8 mouse cellular contexts compared by ENCODE assay signal in genomic region chr19:42147769-42148568, GRCm38 (mm10). TPM values are rescaled to one million over a fixed set of nuclear protein-coding genes. Genes with fewer than 3 reads are reported as not detected.
A peak's percentile ranks its signal among the peaks of the same experiment; 100 is the strongest.
DNase-seq lines count a peak whose midpoint lies in the region; ATAC-seq and TF ChIP-seq lines count a peak whose summit lies in the region.

No protein-coding gene starts in this region.

- H3K4me3 ChIP-seq in G1E (ENCODE audit: low read depth, low read length) (0 out of 2 replicates have a peak overlapping the region, but pooled peaks have one; percentile 14), macrophage (ENCODE audit: inconsistent target) (peak overlapping the region; percentile 38)
- H3K4me3 ChIP-seq in forebrain, embryonic 12.5 days (replicated peaks): peak overlapping the region; percentile 56

- H3K4me1 ChIP-seq in G1E (ENCODE audit: insufficient read depth, low read depth, low read length): peaks cover 4% of the 10 kb centered on the region
- H3K4me1 ChIP-seq in forebrain, embryonic 12.5 days: peaks cover 19% of the 10 kb centered on the region

- H3K36me3 ChIP-seq in G1E (replicated peaks) (no peaks in the 10 kb centered on the region), macrophage (ENCODE audit: inconsistent target) (no peaks in the 10 kb centered on the region)
- no peaks in the 10 kb centered on the region for H3K36me3 ChIP-seq in forebrain, embryonic 12.5 days (replicated peaks)

- no peak for ATAC-seq in G1E (ENCODE audit: extremely low read depth, insufficient number of reproducible peaks, low FRiP score, poor library complexity, severe bottlenecking)
- ATAC-seq in forebrain, embryonic 12.5 days (ENCODE audit: low FRiP score): peak; percentile 39

- peaks cover 14% of the 10 kb centered on the region for H3K9me3 ChIP-seq in G1E (replicated peaks)
- no peaks in the 10 kb centered on the region for H3K9me3 ChIP-seq in forebrain, embryonic 12.5 days

- intact Hi-C loops in heart, postnatal 14 days (cut with DNase I): loop anchor here (5.0 kb wide), 1 partner anchor 111 kb away; the partner anchor contains the start of gene Ankrd2

- peak overlapping the region; percentile 78 for H3K4me2 ChIP-seq in forebrain, embryonic 12.5 days

- peaks cover 49% of the 10 kb centered on the region for H3K27me3 ChIP-seq in G1E (ENCODE audit: insufficient read depth, low read length)
- peaks cover 47% of the 10 kb centered on the region for H3K27me3 ChIP-seq in forebrain, embryonic 12.5 days

- no peak for DNase-seq in G1E (ENCODE audit: low spot score)
- peak; percentile 82 for DNase-seq in brain, adult 2 months (ENCODE audit: low read depth, low spot score)
- DNase-seq in heart, postnatal 14 days: peak; percentile 74 to 75
- DNase-seq in kidney, postnatal 4 days: peak; percentile 74 to 86
- peak; percentile 59 for DNase-seq in retina, embryonic 14.5 days (ENCODE audit: low spot score)
- DNase-seq in yolk sac, embryonic 10.5 days (ENCODE audit: low spot score): peak; percentile 47

- TF ChIP-seq CTCF in G1E (IDR thresholded peaks at IDR 0.05; ENCODE audit: low read depth, low read length): no peak

- peak overlapping the region; percentile 72 for H3K9ac ChIP-seq in forebrain, embryonic 12.5 days

- H3K79me2 ChIP-seq in macrophage (ENCODE audit: inconsistent target): peaks cover 6% of the 10 kb centered on the region; the same call in 1 of the 2 replicates

- peak overlapping the region; percentile 36; the same call in 1 of the 2 replicates for H3K27ac ChIP-seq in forebrain, embryonic 12.5 days
- H3K27ac ChIP-seq in macrophage: 0 out of 2 replicates have a peak overlapping the region, but pooled peaks have one; percentile 21

- WGBS in forebrain, embryonic 12.5 days: under 1% methylated on average over 62 of the region's 63 CpGs
- 7% methylated on average over 63 of the region's 63 CpGs for WGBS in macrophage (ENCODE audit: missing documents)

RNA-seq across cellular contexts. Expression of gene Marveld1, which starts 0.8 kb away (rescaled TPM):
- total RNA-seq in G1E (2014; fragmentation: Nextera tagmentation) (not detected in 2 replicates), G1E (2017) (0.11 TPM in 1 of 2 replicates, not detected in the other)
- polyA plus RNA-seq in G1E (2012) (not detected in 2 replicates), macrophage (2018) (2.9 to 12.9 TPM (median 8.4 TPM) in 3 replicates)
- polyA plus RNA-seq in forebrain, embryonic 12.5 days (2016; fragmentation: Nextera tagmentation; extraction: Ambion mirVana): 3.5 and 4.2 TPM in 2 replicates
- total RNA-seq in heart, postnatal 14 days (2021): 10 to 100 TPM; 21.6 to 23.8 TPM
- total RNA-seq in macrophage (2018; cell fraction: chromatin; rRNA removed): 1 to 10 TPM in 21 of 26 experiments, under 1 TPM in 5; 0.34 to 8.7 (median 1.7) TPM
- 1 to 10 TPM; 1.9 to 9.0 (median 3.2) TPM for total RNA-seq in macrophage (2018; cell fraction: cytosol; rRNA removed)
- 10 to 100 TPM in 3 of 26 experiments, 1 to 10 TPM in 23; 1.9 to 15.2 (median 3.9) TPM for total RNA-seq in macrophage (2018; cell fraction: nucleus; rRNA removed)

RNA-seq across cellular contexts. Expression of gene Zfyve27, which starts 15.8 kb away (rescaled TPM):
- total RNA-seq in G1E (2014; fragmentation: Nextera tagmentation): 17.2 and 17.6 TPM in 2 replicates
- 16.9 and 19.9 TPM in 2 replicates for total RNA-seq in G1E (2017)
- polyA plus RNA-seq in G1E (2012): 12.9 and 14.7 TPM in 2 replicates
- 42.9 and 47.3 TPM in 2 replicates for polyA plus RNA-seq in forebrain, embryonic 12.5 days (2016; fragmentation: Nextera tagmentation; extraction: Ambion mirVana)
- 10 to 100 TPM; 24.6 to 26.5 TPM for total RNA-seq in heart, postnatal 14 days (2021)
- total RNA-seq in macrophage (2018; cell fraction: chromatin; rRNA removed): 100 to 1,000 TPM in 25 of 26 experiments, 10 to 100 TPM in 1; 94.8 to 230 (median 183) TPM
- total RNA-seq in macrophage (2018; cell fraction: cytosol; rRNA removed): 10 to 100 TPM; 11.2 to 23.1 (median 16.7) TPM
- 100 to 1,000 TPM in 6 of 26 experiments, 10 to 100 TPM in 20; 55.3 to 113 (median 81.8) TPM for total RNA-seq in macrophage (2018; cell fraction: nucleus; rRNA removed)
- 10.8 to 19.0 TPM (median 16.4 TPM) in 3 replicates for polyA plus RNA-seq in macrophage (2018)

RNA-seq across cellular contexts. Expression of gene Avpi1, which starts 19.1 kb away (rescaled TPM):
- total RNA-seq in G1E (2014; fragmentation: Nextera tagmentation) (2.8 and 5.1 TPM in 2 replicates), G1E (2017) (2.2 and 5.2 TPM in 2 replicates)
- polyA plus RNA-seq in G1E (2012) (12.6 and 15.2 TPM in 2 replicates), macrophage (2018) (3.0 to 9.5 TPM (median 6.7 TPM) in 3 replicates)
- polyA plus RNA-seq in forebrain, embryonic 12.5 days (2016; fragmentation: Nextera tagmentation; extraction: Ambion mirVana): 10.4 and 10.5 TPM in 2 replicates
- 10 to 100 TPM; 10.8 to 11.7 TPM for total RNA-seq in heart, postnatal 14 days (2021)
- total RNA-seq in macrophage (2018; cell fraction: chromatin; rRNA removed): 1 to 10 TPM in 4 of 26 experiments, under 1 TPM in 2, not detected in 20; 0.63 to 3.3 (median 1.4) TPM
- 1 to 10 TPM; 1.1 to 8.4 (median 3.7) TPM for total RNA-seq in macrophage (2018; cell fraction: cytosol; rRNA removed)
- 1 to 10 TPM in 12 of 26 experiments, under 1 TPM in 10, not detected in 4; 0.46 to 3.4 (median 1.0) TPM for total RNA-seq in macrophage (2018; cell fraction: nucleus; rRNA removed)

RNA-seq across cellular contexts. Expression of gene Sfrp5, which starts 54.1 kb away (rescaled TPM):
- total RNA-seq in G1E (2014; fragmentation: Nextera tagmentation) (not detected in 2 replicates), G1E (2017) (not detected in 2 replicates)
- polyA plus RNA-seq in G1E (2012) (not detected in 2 replicates), macrophage (2018) (0.16 to 0.81 TPM in 2 of 3 replicates, not detected in the other)
- polyA plus RNA-seq in forebrain, embryonic 12.5 days (2016; fragmentation: Nextera tagmentation; extraction: Ambion mirVana): 0.13 and 0.17 TPM in 2 replicates
- 1 to 10 TPM; 1.2 to 3.3 TPM for total RNA-seq in heart, postnatal 14 days (2021)
- not detected for total RNA-seq in macrophage (2018; cell fraction: chromatin; rRNA removed)
- total RNA-seq in macrophage (2018; cell fraction: cytosol; rRNA removed): under 1 TPM in 21 of 26 experiments, not detected in 5; 0.06 to 0.92 (median 0.33) TPM
- under 1 TPM in 7 of 26 experiments, not detected in 19; 0.30 to 0.89 (median 0.50) TPM for total RNA-seq in macrophage (2018; cell fraction: nucleus; rRNA removed)

RNA-seq across cellular contexts. Expression of gene Pi4k2a, which starts 57.7 kb away (rescaled TPM):
- 8.5 and 10.7 TPM in 2 replicates for total RNA-seq in G1E (2014; fragmentation: Nextera tagmentation)
- 5.5 and 6.3 TPM in 2 replicates for total RNA-seq in G1E (2017)
- polyA plus RNA-seq in G1E (2012): 13.8 and 14.5 TPM in 2 replicates
- polyA plus RNA-seq in forebrain, embryonic 12.5 days (2016; fragmentation: Nextera tagmentation; extraction: Ambion mirVana): 31.0 and 32.0 TPM in 2 replicates
- 10 to 100 TPM; 17.2 to 20.6 TPM for total RNA-seq in heart, postnatal 14 days (2021)
- 100 to 1,000 TPM in 23 of 26 experiments, 10 to 100 TPM in 3; 84.4 to 383 (median 149) TPM for total RNA-seq in macrophage (2018; cell fraction: chromatin; rRNA removed)
- 100 to 1,000 TPM in 10 of 26 experiments, 10 to 100 TPM in 16; 76.0 to 130 (median 96.6) TPM for total RNA-seq in macrophage (2018; cell fraction: cytosol; rRNA removed)
- 100 to 1,000 TPM; 100 to 448 (median 137) TPM for total RNA-seq in macrophage (2018; cell fraction: nucleus; rRNA removed)
- polyA plus RNA-seq in macrophage (2018): 62.5 to 98.7 TPM (median 75.6 TPM) in 3 replicates
